Mouse (Mus musculus) CH12.LX (cell line): ENCODE measurements around the gene Ap2a1. TPM values are rescaled to one million over a fixed set of nuclear protein-coding genes. Genes with fewer than 3 reads are reported as not detected.

ENCODE experiments used
- DNase-seq: peaks from one replicate; pipeline ENCODE4 v3.0.0-alpha.2; 2013; ENCODE audit errors: extremely low read depth
- H3K27ac ChIP-seq: 2 replicates; pipeline ENCODE4 v1.5.1; 2012; ENCODE audit warnings: low read depth, mild to moderate bottlenecking, control low read depth, moderate library complexity; ENCODE audit not compliant: insufficient read depth
- H3K27me3 ChIP-seq: replicated peaks from 2 replicates; pipeline ENCODE3; 2012; ENCODE audit warnings: inconsistent platforms
- H3K36me3 ChIP-seq, 2 experiments: replicated peaks in 1 of 2; 2 replicates each; pipeline versions ENCODE3 to v1.6.1; 2012; ENCODE audit warnings: inconsistent platforms in 1 of 2, low read length in 1 of 2, mild to moderate bottlenecking in 1 of 2, mixed read lengths in 1 of 2, moderate library complexity in 1 of 2; ENCODE audit not compliant: control insufficient read depth in 1 of 2, insufficient read depth in 1 of 2
- H3K4me1 ChIP-seq, 2 experiments: 2 replicates each; pipeline ENCODE4 v1.6.1; 2012; ENCODE audit warnings: inconsistent platforms in 1 of 2, moderate library complexity in 1 of 2; ENCODE audit not compliant: insufficient read depth in 2 of 2, control insufficient read depth in 1 of 2
- H3K4me2 ChIP-seq: 2 replicates; pipeline ENCODE4 v1.6.1; 2012; ENCODE audit warnings: low read depth, mild to moderate bottlenecking, control low read depth; ENCODE audit not compliant: poor library complexity, insufficient read depth, severe bottlenecking
- H3K4me3 ChIP-seq, 3 experiments: fragments of 150-350 bp in 1 of 3; sonication (generic) in 1 of 3; replicated peaks in 1 of 3; 2 replicates each; pipeline versions ENCODE3 to v1.5.1; 2011 to 2012; ENCODE audit warnings: low read depth in 2 of 3, low read length in 2 of 3, mild to moderate bottlenecking in 2 of 3, moderate library complexity in 2 of 3, control low read depth in 1 of 3, improper control_type of control experiment in 1 of 3, inconsistent platforms in 1 of 3, mixed read lengths in 1 of 3; ENCODE audit not compliant: poor library complexity in 1 of 3
- H3K79me2 ChIP-seq: replicated peaks from 2 replicates; pipeline ENCODE4 v1.6.1; 2012; ENCODE audit warnings: mild to moderate bottlenecking, moderate library complexity; ENCODE audit not compliant: control insufficient read depth, poor library complexity, insufficient read depth, severe bottlenecking; ENCODE audit errors: extremely low read depth
- H3K9ac ChIP-seq: 2 replicates; pipeline ENCODE4 v1.6.1; 2012; ENCODE audit warnings: low read depth, mild to moderate bottlenecking, control low read depth, moderate library complexity; ENCODE audit not compliant: insufficient read depth
- H3K9me3 ChIP-seq: replicated peaks from 2 replicates; pipeline ENCODE3; 2012; ENCODE audit warnings: low read length, inconsistent platforms, mixed read lengths
- BHLHE40 ChIP-seq: IDR thresholded peaks from 2 replicates; pipeline ENCODE4 v1.6.1; 2011; ENCODE audit warnings: mild to moderate bottlenecking, low read depth, low read length, improper control_type of control experiment
- CTCF ChIP-seq, 2 experiments: IDR thresholded peaks in 1 of 2; conservative IDR thresholded peaks in 1 of 2; 2 replicates each; pipeline ENCODE4 v1.5.1; 2011 to 2012; ENCODE audit warnings: low read depth in 2 of 2, low read length in 2 of 2, improper control_type of control experiment in 1 of 2, inconsistent platforms in 1 of 2, mild to moderate bottlenecking in 1 of 2, moderate library complexity in 1 of 2
- E2F4 ChIP-seq: IDR thresholded peaks from 2 replicates; pipeline ENCODE4 v1.6.1; 2011; ENCODE audit warnings: low read depth, low read length, improper control_type of control experiment; ENCODE audit not compliant: insufficient replicate concordance
- EP300 ChIP-seq: IDR thresholded peaks from 2 replicates; pipeline ENCODE4 v1.6.1; 2011; ENCODE audit warnings: low read length, improper control_type of control experiment
- HCFC1 ChIP-seq: IDR thresholded peaks from 2 replicates; pipeline ENCODE4 v1.6.1; 2012; ENCODE audit warnings: low read depth, mild to moderate bottlenecking, inconsistent platforms, low read length, improper control_type of control experiment
- IRF4 ChIP-seq: IDR thresholded peaks from 2 replicates; pipeline ENCODE4 v1.6.1; 2014; ENCODE audit warnings: low read depth, mild to moderate bottlenecking, inconsistent platforms, low read length, improper control_type of control experiment
- JUND ChIP-seq: conservative IDR thresholded peaks from 2 replicates; pipeline ENCODE4 v1.6.1; 2011; ENCODE audit warnings: low read depth, low read length, improper control_type of control experiment
- MAFK ChIP-seq: IDR thresholded peaks from 2 replicates; pipeline ENCODE4 v1.6.1; 2011; ENCODE audit warnings: low read length, improper control_type of control experiment; ENCODE audit not compliant: insufficient replicate concordance
- MXI1 ChIP-seq: IDR thresholded peaks from 2 replicates; pipeline ENCODE4 v1.6.1; 2011; ENCODE audit warnings: mild to moderate bottlenecking, low read depth, low read length, improper control_type of control experiment
- MYC ChIP-seq: IDR thresholded peaks from 2 replicates; pipeline ENCODE4 v1.6.1; 2011; ENCODE audit warnings: low read depth, mild to moderate bottlenecking, improper control_type of control experiment, low read length
- NELFE ChIP-seq: IDR thresholded peaks from 2 replicates; pipeline ENCODE4 v1.6.1; 2011; ENCODE audit warnings: low read depth, low read length, improper control_type of control experiment
- NRF1 ChIP-seq: IDR thresholded peaks from 2 replicates; pipeline ENCODE4 v1.6.1; 2014; ENCODE audit warnings: low read depth, mild to moderate bottlenecking, inconsistent platforms, low read length, improper control_type of control experiment, moderate library complexity
- PAX5 ChIP-seq: IDR thresholded peaks from 2 replicates; pipeline ENCODE4 v1.6.1; 2012; ENCODE audit warnings: low read length, inconsistent platforms, mixed read lengths
- POLR2A ChIP-seq: IDR thresholded peaks from 2 replicates; pipeline ENCODE4 v1.6.1; 2011; ENCODE audit warnings: low read depth, mild to moderate bottlenecking, improper control_type of control experiment, low read length
- POLR2AphosphoS2 ChIP-seq: IDR thresholded peaks from 2 replicates; pipeline ENCODE4 v1.6.1; 2011; ENCODE audit warnings: low read depth, low read length, improper control_type of control experiment
- RAD21 ChIP-seq: IDR thresholded peaks from 2 replicates; pipeline ENCODE4 v1.6.1; 2011; ENCODE audit warnings: low read depth, mild to moderate bottlenecking, low read length, improper control_type of control experiment, moderate library complexity
- SIN3A ChIP-seq: IDR thresholded peaks from 2 replicates; pipeline ENCODE4 v1.6.1; 2012; ENCODE audit warnings: low read length, improper control_type of control experiment, inconsistent platforms
- SMC3 ChIP-seq: IDR thresholded peaks from 2 replicates; pipeline ENCODE4 v1.6.1; 2011; ENCODE audit warnings: low read depth, low read length, improper control_type of control experiment
- USF2 ChIP-seq: conservative IDR thresholded peaks from 2 replicates; pipeline ENCODE4 v1.6.1; 2011; ENCODE audit warnings: low read depth, low read length, improper control_type of control experiment
- ZC3H11A ChIP-seq: IDR thresholded peaks from 2 replicates; pipeline ENCODE4 v1.6.1; 2012; ENCODE audit warnings: low read depth, mild to moderate bottlenecking, inconsistent platforms, low read length, improper control_type of control experiment
- ZNF384 ChIP-seq: IDR thresholded peaks from 2 replicates; pipeline ENCODE4 v1.6.1; 2012; ENCODE audit warnings: low read depth, low read length, improper control_type of control experiment, inconsistent platforms
- dilution Hi-C: fragments of 300-500 bp; cut with MboI; formaldehyde crosslinking; loops from 2 replicates; pipeline ENCODE4 v1.14.3; 2020; ENCODE audit warnings: low sequenced_read_pairs; ENCODE audit not compliant: extremely low pct_unique_long_range_greater_than_20kb, extremely low pct_ligation_motif_present
- in situ Hi-C: fragments of 300-500 bp; cut with MboI; formaldehyde crosslinking; loops from 3 replicates; pipeline ENCODE4 v1.14.3; 2019; ENCODE audit warnings: low sequenced_read_pairs, low pct_ligation_motif_present, low pct_unique_long_range_greater_than_20kb, mixed read lengths
- polyA plus RNA-seq: library from polyadenylated mRNA; unstranded; fragments of >175 nt; gene quantifications from 2 replicates; pipeline ENCODE4 v1.2.1, GENCODE M21; 2012; ENCODE audit warnings: low read depth; ENCODE audit not compliant: insufficient read length
- total RNA-seq, 2 experiments: library from RNA; depleted of rRNA; stranded (reverse); fragments of 300-350 nt in 1 of 2; fragments of >200 nt in 1 of 2; gene quantifications; 2 replicates each; pipeline ENCODE4 v1.2.3; 2012 to 2014

Gene Ap2a1
- total and polyA plus RNA-seq, 3 experiments = 35.7 to 61.1 (median 56.3) TPM

DNA sequence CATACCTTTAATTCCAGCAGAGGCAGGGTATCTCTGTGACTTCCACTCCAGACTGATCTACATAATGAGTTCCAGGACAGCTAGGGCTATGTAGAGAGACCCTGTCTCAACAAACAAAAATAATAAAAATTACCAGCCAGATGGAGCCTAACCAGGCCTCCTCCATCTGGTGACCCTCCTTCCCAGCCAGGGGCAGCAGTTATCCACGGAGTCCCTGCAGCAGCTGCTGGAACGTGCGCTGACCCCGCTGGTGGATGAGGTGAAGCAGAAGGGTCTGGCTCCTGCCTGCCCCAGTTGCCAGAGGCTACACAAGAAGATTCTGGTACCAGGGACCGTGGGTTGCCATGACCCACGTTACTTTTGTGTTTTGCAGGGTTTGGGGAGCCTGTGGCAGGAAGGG is 27.0 kb upstream of the Ap2a1 start:
- peaks cover 13% of the 10 kb centered on the region for H3K27me3 ChIP-seq
- H3K4me1 ChIP-seq = peaks cover 6 to 30% of the 10 kb centered on the region in 2 experiments
- H3K4me2 ChIP-seq = no peak overlapping the region
- no peaks in the 10 kb centered on the region for H3K79me2 ChIP-seq
- no peak overlapping the region for H3K9ac ChIP-seq
- no peak for DNase-seq
- H3K27ac ChIP-seq = no peak overlapping the region
- H3K9me3 ChIP-seq = no peaks in the 10 kb centered on the region
- H3K36me3 ChIP-seq = peaks cover 0 to 37% of the 10 kb centered on the region in 2 experiments
- TF ChIP-seq ZNF384 (no peak), ZC3H11A (no peak), BHLHE40 (no peak), E2F4 (no peak), RAD21 (no peak), NELFE (no peak), SIN3A (no peak), HCFC1 (no peak), POLR2A (no peak), JUND (no peak), MYC (no peak), NRF1 (no peak), USF2 (no peak), IRF4 (no peak), POLR2AphosphoS2 (no peak), EP300 (no peak), MAFK (no peak), MXI1 (no peak)
- TF ChIP-seq, all 38 proteins: peak for 0
- in situ Hi-C loops (loop anchor here (10.0 kb wide), 2 partner anchors 101 to 211 kb away; partner anchors contain the start of genes Pnkp and Vrk3), dilution Hi-C loops (no loop called here)
- H3K4me3 ChIP-seq = no peak overlapping the region

- peaks cover 0 to 30% of the 10 kb centered on the region in 2 experiments for H3K36me3 ChIP-seq
- TF ChIP-seq PAX5 = no peak
- TF ChIP-seq RAD21 = peak; percentile 64
- peak; percentile 25 to 73; a peak in 2 of 4 replicates for TF ChIP-seq CTCF (conservative IDR thresholded peaks at IDR 0.05 in 1 of 2, IDR thresholded peaks at IDR 0.05 in 1 of 2; ENCODE audit: low read depth in 2 of 2, low read length in 2 of 2)
- TF ChIP-seq SMC3 = peak; percentile 58
- no peak for TF ChIP-seq NRF1
- no peaks in the 10 kb centered on the region for H3K9me3 ChIP-seq
- in situ Hi-C loops (loop anchor here (10.0 kb wide), 2 partner anchors 101 to 211 kb away; partner anchors contain the start of genes Pnkp and Vrk3), dilution Hi-C loops (no loop called here)
- no peak overlapping the region for H3K4me3 ChIP-seq
- no peak overlapping the region for H3K27ac ChIP-seq
- H3K4me1 ChIP-seq = peaks cover 6 to 26% of the 10 kb centered on the region in 2 experiments
- no peak overlapping the region for H3K9ac ChIP-seq
- no peaks in the 10 kb centered on the region for H3K79me2 ChIP-seq
- H3K27me3 ChIP-seq = peaks cover 19% of the 10 kb centered on the region
- DNase-seq = no peak
- no peak overlapping the region for H3K4me2 ChIP-seq
These were observed 26.3 kb upstream of the Ap2a1 start for GRCm38 (mm10) chr7:44955628-44956027.
